Mouse (Mus musculus): Measurements from ENCODE around the gene Hacl1. TPM values are rescaled to one million over a fixed set of nuclear protein-coding genes. Genes with fewer than 3 reads are reported as not detected.

Gene Hacl1
- polyA plus RNA-seq, 1 experiment from 2014 or later, result 76.3 TPM

DNA sequence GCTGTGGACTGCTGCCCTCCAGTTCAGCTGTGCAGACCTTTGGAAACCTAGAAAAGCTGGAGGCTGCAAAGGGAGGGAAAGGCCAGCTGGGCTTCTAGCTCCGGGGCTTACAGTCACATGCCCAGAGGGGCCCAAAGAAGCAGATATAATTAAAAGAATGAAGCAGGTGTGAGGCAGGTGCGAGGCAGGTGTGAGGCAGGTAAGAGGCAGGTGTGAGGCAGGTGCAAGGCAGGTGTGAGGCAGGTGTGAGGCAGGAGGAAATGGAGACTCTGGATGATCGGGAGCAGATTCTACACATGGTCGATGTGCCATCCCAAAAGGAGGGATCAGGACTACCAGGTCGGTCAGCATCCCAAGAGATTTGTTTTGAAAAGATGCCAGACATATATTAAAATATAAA is 69.7 kb downstream of the Hacl1 start:
- TF ChIP-seq CTCF (IDR thresholded peaks at IDR 0.05; ENCODE audit: low read depth), result no peak
- Histone ChIP-seq H3K9me3 (replicated peaks; ENCODE audit: low read length) (no peaks in the 10 kb centered on the region), H3K27ac (no peak overlapping the region), H3K4me3 (replicated peaks; ENCODE audit: low read depth, low read length) (no peak overlapping the region), H3K36me3 (ENCODE audit: insufficient read depth, low read length) (no peaks in the 10 kb centered on the region), H3K4me2 (ENCODE audit: low read length) (no peak overlapping the region), H3K27me3 (ENCODE audit: insufficient read depth, low read length) (no peaks in the 10 kb centered on the region), H3K9ac (ENCODE audit: low read depth, low read length) (no peak overlapping the region), H3K4me1 (replicated peaks; ENCODE audit: insufficient read depth, low read length) (peaks cover 5% of the 10 kb centered on the region; the same call in 1 of the 2 replicates)
- DNase-seq (ENCODE audit: low spot score) (no peak), ATAC-seq (replicated peaks; ENCODE audit: low FRiP score, low read depth) (no peak)
- 84% methylated on average over 5 of the region's 5 CpGs for WGBS

DNA sequence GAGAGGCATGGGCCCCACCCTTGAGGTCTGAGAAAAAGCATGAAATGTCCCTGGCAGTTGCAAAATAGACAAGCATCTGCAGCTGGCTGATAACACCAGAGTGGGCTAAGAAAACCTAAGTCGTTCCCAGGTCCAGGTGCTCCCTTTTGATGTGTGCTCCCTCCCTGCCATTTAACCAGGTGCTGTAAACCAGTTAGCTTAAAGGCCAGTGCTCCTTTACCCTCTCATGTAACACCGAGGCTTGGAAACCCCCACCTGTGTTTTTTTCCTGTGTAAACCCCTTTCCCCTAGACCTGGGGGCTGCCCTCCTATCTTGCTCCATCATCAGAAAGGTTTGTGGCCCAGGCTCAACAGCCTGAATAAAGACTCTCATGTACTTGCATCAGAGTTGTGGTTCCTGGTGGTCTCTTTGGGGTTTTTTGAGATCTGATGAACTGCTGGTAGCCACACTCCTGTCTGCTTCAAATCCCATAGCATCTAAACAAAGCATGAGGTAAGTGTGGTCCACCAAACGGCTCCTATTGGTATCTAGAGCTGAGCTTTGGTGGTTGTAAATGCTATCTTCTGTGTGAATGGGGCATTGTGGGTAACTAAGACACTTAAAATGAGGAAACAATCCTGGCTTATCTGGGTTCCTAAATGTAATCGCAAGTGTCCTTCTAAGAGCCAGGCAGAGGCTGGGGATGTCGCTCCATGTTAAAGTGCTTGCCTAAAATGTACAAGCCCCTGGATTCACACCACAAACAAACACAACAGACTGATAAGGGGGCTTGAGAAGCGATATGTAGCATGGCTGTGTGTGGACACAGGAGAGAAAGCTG is 70.7 kb downstream of the Hacl1 start:
- no peak for DNase-seq (ENCODE audit: low spot score)
- no peak for TF ChIP-seq CTCF (IDR thresholded peaks at IDR 0.05; ENCODE audit: low read depth)
- Histone ChIP-seq H3K4me1 (replicated peaks; ENCODE audit: insufficient read depth, low read length) (peaks cover 8% of the 10 kb centered on the region; the same call in 1 of the 2 replicates), H3K27ac (no peak overlapping the region), H3K27me3 (ENCODE audit: insufficient read depth, low read length) (no peaks in the 10 kb centered on the region), H3K4me2 (ENCODE audit: low read length) (no peak overlapping the region), H3K9ac (ENCODE audit: low read depth, low read length) (no peak overlapping the region), H3K9me3 (replicated peaks; ENCODE audit: low read length) (no peaks in the 10 kb centered on the region), H3K4me3 (replicated peaks; ENCODE audit: low read depth, low read length) (no peak overlapping the region), H3K36me3 (ENCODE audit: insufficient read depth, low read length) (no peaks in the 10 kb centered on the region)
- 67% methylated on average over 6 of the region's 6 CpGs for WGBS
- ATAC-seq (replicated peaks; ENCODE audit: low FRiP score, low read depth), result no peak

DNA sequence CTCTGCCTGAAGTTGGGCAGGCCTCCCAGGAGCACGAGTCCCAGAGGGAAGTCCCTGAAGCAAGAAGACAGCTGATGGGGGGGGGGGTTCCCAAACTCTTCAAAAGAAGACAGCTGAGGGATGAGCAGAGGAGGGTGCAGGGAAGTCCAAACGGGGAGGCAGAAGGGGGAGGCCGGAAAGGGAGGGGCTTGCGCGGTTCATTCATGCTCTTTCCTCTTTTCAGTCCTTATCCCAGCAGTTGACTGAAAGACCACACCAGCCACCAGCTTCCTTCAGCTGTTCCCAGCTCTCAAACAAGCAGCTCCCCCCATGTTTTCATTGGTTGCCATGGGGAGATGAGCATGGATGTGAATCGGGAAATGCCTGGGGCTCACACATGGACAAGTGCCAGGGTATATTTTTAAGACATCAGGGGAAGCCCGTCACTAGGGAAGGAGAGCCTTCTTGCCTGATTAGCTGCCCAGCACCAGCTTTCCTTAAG is 71.9 kb downstream of the Hacl1 start:
- no peak for TF ChIP-seq CTCF (IDR thresholded peaks at IDR 0.05; ENCODE audit: low read depth)
- Histone ChIP-seq H3K4me2 (ENCODE audit: low read length) (no peak overlapping the region), H3K36me3 (ENCODE audit: insufficient read depth, low read length) (no peaks in the 10 kb centered on the region), H3K4me1 (replicated peaks; ENCODE audit: insufficient read depth, low read length) (peaks cover 19% of the 10 kb centered on the region; the same call in 1 of the 2 replicates), H3K4me3 (replicated peaks; ENCODE audit: low read depth, low read length) (no peak overlapping the region), H3K9ac (ENCODE audit: low read depth, low read length) (no peak overlapping the region), H3K27me3 (ENCODE audit: insufficient read depth, low read length) (no peaks in the 10 kb centered on the region), H3K9me3 (replicated peaks; ENCODE audit: low read length) (no peaks in the 10 kb centered on the region), H3K27ac (no peak overlapping the region)
- WGBS, result 51% methylated on average over 7 of the region's 7 CpGs
- DNase-seq (ENCODE audit: low spot score), result peak; percentile 72
- ATAC-seq (replicated peaks; ENCODE audit: low FRiP score, low read depth), result no peak

DNA sequence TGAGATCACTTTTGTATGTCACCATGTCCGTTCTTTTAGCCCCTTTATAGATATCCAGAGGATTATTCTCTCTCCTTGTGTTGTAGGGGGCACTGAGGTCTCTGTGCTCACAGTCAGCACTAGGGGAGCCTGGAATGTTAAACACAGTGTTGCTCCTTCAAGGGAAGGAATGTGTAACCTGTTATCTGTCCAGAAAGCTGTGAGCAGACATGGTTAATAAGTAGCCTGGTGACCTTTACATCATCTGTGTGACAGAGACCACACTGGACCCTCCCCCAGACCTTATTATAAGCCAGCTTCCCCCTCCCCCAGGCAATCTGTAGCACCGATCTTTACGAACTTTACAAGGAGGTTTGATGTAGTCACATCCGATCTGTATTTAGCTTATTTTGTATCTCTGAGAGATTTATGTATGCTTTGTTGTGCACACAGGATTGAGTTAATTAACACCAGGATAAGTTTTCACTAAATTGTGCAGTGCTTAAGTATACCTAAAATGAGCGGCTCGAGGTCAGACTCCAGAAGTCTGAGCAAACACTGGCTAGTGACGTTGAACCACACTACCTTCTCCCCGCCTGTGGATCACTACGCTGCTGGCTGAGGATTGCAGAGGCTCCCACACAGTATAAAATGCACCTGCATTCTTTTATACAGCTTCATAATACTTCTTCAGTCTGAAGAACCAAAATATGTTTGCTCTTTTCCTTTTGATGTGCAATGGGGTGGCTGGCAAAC is 75.4 kb downstream of the Hacl1 start:
- H3K4me3 ChIP-seq (replicated peaks; ENCODE audit: low read depth, low read length), result no peak overlapping the region
- H3K4me1 ChIP-seq (replicated peaks; ENCODE audit: insufficient read depth, low read length), result peaks cover 22% of the 10 kb centered on the region; the same call in 1 of the 2 replicates
- no peaks in the 10 kb centered on the region for H3K27me3 ChIP-seq (ENCODE audit: insufficient read depth, low read length)
- TF ChIP-seq CTCF (IDR thresholded peaks at IDR 0.05; ENCODE audit: low read depth), result no peak
- ATAC-seq (replicated peaks; ENCODE audit: low FRiP score, low read depth), result peak; percentile 56; the same call in 1 of the 2 replicates
- no peak overlapping the region for H3K4me2 ChIP-seq (ENCODE audit: low read length)
- no peaks in the 10 kb centered on the region for H3K36me3 ChIP-seq (ENCODE audit: insufficient read depth, low read length)
- H3K27ac ChIP-seq, result peak overlapping the region; percentile 78
- WGBS, result 20% methylated on average over 9 of the region's 9 CpGs
- H3K9ac ChIP-seq (ENCODE audit: low read depth, low read length), result no peak overlapping the region
- H3K9me3 ChIP-seq (replicated peaks; ENCODE audit: low read length), result no peaks in the 10 kb centered on the region
- peak; percentile 30 for DNase-seq (ENCODE audit: low spot score)

DNA sequence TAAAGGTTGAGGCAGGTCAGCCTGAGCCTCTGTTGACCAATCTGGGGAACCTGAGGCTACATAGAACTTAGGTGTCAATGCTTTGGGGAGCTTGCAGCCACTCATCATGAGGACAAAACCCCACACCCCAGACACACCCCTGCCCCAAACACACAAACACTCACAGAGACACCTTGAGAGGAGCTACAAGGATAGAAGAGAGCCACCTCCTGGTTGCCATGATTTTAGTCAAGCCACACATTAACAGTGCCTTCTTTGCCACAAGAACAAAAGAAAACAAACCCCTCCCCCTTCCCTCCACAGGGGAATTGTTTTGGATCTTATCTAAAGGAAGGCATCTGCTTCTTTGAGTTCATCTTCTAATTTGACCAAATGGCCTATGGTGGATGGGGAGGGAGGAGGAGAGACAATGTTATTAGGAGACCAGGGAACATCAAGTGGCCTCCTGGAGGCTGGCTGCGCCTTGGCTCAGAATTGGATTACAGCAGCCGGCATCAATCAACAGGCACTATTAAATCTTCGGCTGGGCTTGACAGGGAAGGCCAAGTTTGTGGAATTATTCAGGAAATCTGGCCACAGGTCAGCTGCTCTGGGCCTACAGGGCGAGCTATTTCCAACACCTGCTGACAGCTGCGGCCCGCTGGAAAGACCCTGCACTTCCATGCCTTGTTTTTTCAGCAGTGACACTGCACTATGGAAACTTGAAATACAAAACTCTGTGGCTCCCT is 76.5 kb downstream of the Hacl1 start:
- WGBS, result 6% methylated on average over 6 of the region's 6 CpGs
- peak overlapping the region; percentile 78 for H3K27ac ChIP-seq
- ATAC-seq (replicated peaks; ENCODE audit: low FRiP score, low read depth), result peak; percentile 65
- H3K4me1 ChIP-seq (replicated peaks; ENCODE audit: insufficient read depth, low read length), result peaks cover 26% of the 10 kb centered on the region; the same call in 1 of the 2 replicates
- H3K9ac ChIP-seq (ENCODE audit: low read depth, low read length), result no peak overlapping the region
- no peaks in the 10 kb centered on the region for H3K36me3 ChIP-seq (ENCODE audit: insufficient read depth, low read length)
- H3K27me3 ChIP-seq (ENCODE audit: insufficient read depth, low read length), result no peaks in the 10 kb centered on the region
- peak; percentile 34 for TF ChIP-seq CTCF (IDR thresholded peaks at IDR 0.05; ENCODE audit: low read depth)
- no peaks in the 10 kb centered on the region for H3K9me3 ChIP-seq (replicated peaks; ENCODE audit: low read length)
- peak; percentile 90 for DNase-seq (ENCODE audit: low spot score)
- no peak overlapping the region for H3K4me3 ChIP-seq (replicated peaks; ENCODE audit: low read depth, low read length)
- no peak overlapping the region for H3K4me2 ChIP-seq (ENCODE audit: low read length)

DNA sequence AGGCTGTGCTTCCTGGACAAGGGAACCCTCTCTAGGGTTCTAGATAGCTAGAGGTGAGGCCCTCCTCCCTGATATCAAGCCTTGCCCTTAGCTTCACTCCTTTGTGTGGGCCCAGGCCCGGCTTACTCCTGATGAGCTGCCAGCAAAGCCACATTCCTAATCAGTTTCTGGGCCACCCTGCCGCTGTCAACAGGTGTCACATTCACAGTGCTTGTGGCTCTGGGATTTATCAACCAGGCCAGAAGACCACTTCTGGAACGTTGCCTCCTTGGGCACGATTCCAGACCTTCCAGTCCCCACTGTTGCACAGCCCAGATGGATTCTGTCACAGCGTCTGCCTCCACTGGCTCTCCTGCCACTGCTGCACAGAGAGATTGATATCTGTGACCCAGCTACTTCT is 80.2 kb downstream of the Hacl1 start:
- DNase-seq (ENCODE audit: low spot score), result peak; percentile 24
- no peak overlapping the region for H3K27ac ChIP-seq
- WGBS, result 13% methylated on average over 5 of the region's 5 CpGs

More for the DNA sequence above, 80.2 kb downstream of the Hacl1 start:
- Histone ChIP-seq H3K4me3 (replicated peaks; ENCODE audit: low read depth, low read length) (no peak overlapping the region), H3K4me2 (ENCODE audit: low read length) (no peak overlapping the region), H3K9ac (ENCODE audit: low read depth, low read length) (no peak overlapping the region), H3K9me3 (replicated peaks; ENCODE audit: low read length) (no peaks in the 10 kb centered on the region), H3K4me1 (replicated peaks; ENCODE audit: insufficient read depth, low read length) (peaks cover 22% of the 10 kb centered on the region; the same call in 1 of the 2 replicates), H3K27me3 (ENCODE audit: insufficient read depth, low read length) (no peaks in the 10 kb centered on the region), H3K36me3 (ENCODE audit: insufficient read depth, low read length) (no peaks in the 10 kb centered on the region)
- no peak for TF ChIP-seq CTCF (IDR thresholded peaks at IDR 0.05; ENCODE audit: low read depth)
- ATAC-seq (replicated peaks; ENCODE audit: low FRiP score, low read depth), result no peak

Measured in kidney, postnatal 0 days (tissue).